Mouse (Mus musculus): ENCODE measurements around the gene Keg1. TPM values are rescaled to one million over a fixed set of nuclear protein-coding genes. Genes with fewer than 3 reads are reported as not detected.
"Not testable (repeated sequence)": the region's sequence is repeated elsewhere in the genome, so short reads cannot be mapped to it uniquely, and the experiment has no call there.

Keg1 gene
- polyA plus RNA-seq, 1 experiment from 2014 or later: not detected

- ATAC-seq (ENCODE audit: low read depth): no peak
- H3K9me3 ChIP-seq (ENCODE audit: control insufficient read depth, low read length): no peaks in the 10 kb centered on the region
- H3K27ac ChIP-seq (ENCODE audit: low read depth, low read length): no peak overlapping the region
- no peak overlapping the region for H3K4me2 ChIP-seq (ENCODE audit: low read depth, low read length)
- H3K9ac ChIP-seq (replicated peaks; ENCODE audit: low read depth, low read length): no peak overlapping the region
- no peaks in the 10 kb centered on the region for H3K4me1 ChIP-seq (ENCODE audit: control insufficient read depth, insufficient read depth, low read length)
- H3K4me3 ChIP-seq (ENCODE audit: low read depth, low read length): no peak overlapping the region
- H3K36me3 ChIP-seq (ENCODE audit: control insufficient read depth, insufficient read depth, low read length): no peaks in the 10 kb centered on the region
- 87% methylated on average over 2 of the region's 2 CpGs for WGBS
- no peaks in the 10 kb centered on the region for H3K27me3 ChIP-seq (ENCODE audit: control insufficient read depth, insufficient read depth, low read length)
These were observed 12.9 kb downstream of the Keg1 start for GRCm38 (mm10) chr19:12708458-12708857.

- Histone ChIP-seq H3K4me2 (ENCODE audit: low read depth, low read length) (no peak overlapping the region), H3K9ac (replicated peaks; ENCODE audit: low read depth, low read length) (no peak overlapping the region), H3K36me3 (ENCODE audit: control insufficient read depth, insufficient read depth, low read length) (no peaks in the 10 kb centered on the region), H3K4me1 (ENCODE audit: control insufficient read depth, insufficient read depth, low read length) (no peaks in the 10 kb centered on the region), H3K27me3 (ENCODE audit: control insufficient read depth, insufficient read depth, low read length) (no peaks in the 10 kb centered on the region), H3K4me3 (ENCODE audit: low read depth, low read length) (no peak overlapping the region), H3K9me3 (ENCODE audit: control insufficient read depth, low read length) (no peaks in the 10 kb centered on the region), H3K27ac (ENCODE audit: low read depth, low read length) (no peak overlapping the region)
- no peak for ATAC-seq (ENCODE audit: low read depth)
These were observed 13.4 kb downstream of the Keg1 start for GRCm38 (mm10) chr19:12708986-12709385.

- WGBS: 91% methylated on average over 6 of the region's 6 CpGs
- Histone ChIP-seq H3K27ac (ENCODE audit: low read depth, low read length) (no peak overlapping the region), H3K9ac (replicated peaks; ENCODE audit: low read depth, low read length) (no peak overlapping the region), H3K36me3 (ENCODE audit: control insufficient read depth, insufficient read depth, low read length) (no peaks in the 10 kb centered on the region), H3K4me3 (ENCODE audit: low read depth, low read length) (no peak overlapping the region), H3K4me1 (ENCODE audit: control insufficient read depth, insufficient read depth, low read length) (no peaks in the 10 kb centered on the region), H3K27me3 (ENCODE audit: control insufficient read depth, insufficient read depth, low read length) (no peaks in the 10 kb centered on the region), H3K9me3 (ENCODE audit: control insufficient read depth, low read length) (no peaks in the 10 kb centered on the region), H3K4me2 (ENCODE audit: low read depth, low read length) (no peak overlapping the region)
- no peak for ATAC-seq (ENCODE audit: low read depth)
These were observed 23.6 kb downstream of the Keg1 start for GRCm38 (mm10) chr19:12719189-12719588.

- H3K9ac ChIP-seq (replicated peaks; ENCODE audit: low read depth, low read length): no peak overlapping the region
- H3K27me3 ChIP-seq (ENCODE audit: control insufficient read depth, insufficient read depth, low read length): no peaks in the 10 kb centered on the region
- no peaks in the 10 kb centered on the region for H3K36me3 ChIP-seq (ENCODE audit: control insufficient read depth, insufficient read depth, low read length)
- ATAC-seq (ENCODE audit: low read depth): no peak
- no peak overlapping the region for H3K4me3 ChIP-seq (ENCODE audit: low read depth, low read length)
- H3K4me2 ChIP-seq (ENCODE audit: low read depth, low read length): no peak overlapping the region
- H3K27ac ChIP-seq (ENCODE audit: low read depth, low read length): no peak overlapping the region
- H3K4me1 ChIP-seq (ENCODE audit: control insufficient read depth, insufficient read depth, low read length): no peaks in the 10 kb centered on the region
- 73% methylated on average over 2 of the region's 2 CpGs for WGBS
- no peaks in the 10 kb centered on the region for H3K9me3 ChIP-seq (ENCODE audit: control insufficient read depth, low read length)
These were observed 24.9 kb downstream of the Keg1 start for GRCm38 (mm10) chr19:12720463-12720862.

- not testable (repeated sequence) for H3K27ac ChIP-seq (ENCODE audit: low read depth, low read length); ATAC-seq (ENCODE audit: low read depth); H3K9ac ChIP-seq (replicated peaks; ENCODE audit: low read depth, low read length); H3K27me3 ChIP-seq (ENCODE audit: control insufficient read depth, insufficient read depth, low read length); H3K4me1 ChIP-seq (ENCODE audit: control insufficient read depth, insufficient read depth, low read length); H3K4me3 ChIP-seq (ENCODE audit: low read depth, low read length); H3K36me3 ChIP-seq (ENCODE audit: control insufficient read depth, insufficient read depth, low read length); H3K9me3 ChIP-seq (ENCODE audit: control insufficient read depth, low read length); H3K4me2 ChIP-seq (ENCODE audit: low read depth, low read length)
- whole genome bisulfite sequencing: 90% methylated on average over 5 of the region's 5 CpGs
These were observed 25.3 kb downstream of the Keg1 start for GRCm38 (mm10) chr19:12720919-12721318.

- ATAC-seq (ENCODE audit: low read depth): not testable (repeated sequence)
These were observed 26.0 kb downstream of the Keg1 start for GRCm38 (mm10) chr19:12721596-12721995.

GRCm38 (mm10) chr19:12722308-12722707, 26.7 kb downstream of the Keg1 start:
- Histone ChIP-seq H3K4me2 (ENCODE audit: low read depth, low read length) (no peak overlapping the region), H3K27ac (ENCODE audit: low read depth, low read length) (no peak overlapping the region), H3K36me3 (ENCODE audit: control insufficient read depth, insufficient read depth, low read length) (no peaks in the 10 kb centered on the region), H3K4me3 (ENCODE audit: low read depth, low read length) (no peak overlapping the region), H3K9ac (replicated peaks; ENCODE audit: low read depth, low read length) (no peak overlapping the region), H3K4me1 (ENCODE audit: control insufficient read depth, insufficient read depth, low read length) (no peaks in the 10 kb centered on the region), H3K27me3 (ENCODE audit: control insufficient read depth, insufficient read depth, low read length) (no peaks in the 10 kb centered on the region), H3K9me3 (ENCODE audit: control insufficient read depth, low read length) (no peaks in the 10 kb centered on the region)
- no peak for ATAC-seq (ENCODE audit: low read depth)
- 76% methylated on average over 2 of the region's 3 CpGs for WGBS

More at GRCm38 (mm10) chr19:12721596-12721995, 26.0 kb downstream of the Keg1 start:
- H3K9me3 ChIP-seq (ENCODE audit: control insufficient read depth, low read length); H3K27ac ChIP-seq (ENCODE audit: low read depth, low read length); H3K4me1 ChIP-seq (ENCODE audit: control insufficient read depth, insufficient read depth, low read length); H3K4me2 ChIP-seq (ENCODE audit: low read depth, low read length); H3K9ac ChIP-seq (replicated peaks; ENCODE audit: low read depth, low read length); H3K4me3 ChIP-seq (ENCODE audit: low read depth, low read length); H3K27me3 ChIP-seq (ENCODE audit: control insufficient read depth, insufficient read depth, low read length); H3K36me3 ChIP-seq (ENCODE audit: control insufficient read depth, insufficient read depth, low read length): not testable (repeated sequence)
- WGBS: 88% methylated on average over 7 of the region's 7 CpGs

GRCm38 (mm10) chr19:12725851-12726250, 30.3 kb downstream of the Keg1 start:
- Histone ChIP-seq H3K9me3 (ENCODE audit: control insufficient read depth, low read length) (no peaks in the 10 kb centered on the region), H3K4me3 (ENCODE audit: low read depth, low read length) (no peak overlapping the region), H3K36me3 (ENCODE audit: control insufficient read depth, insufficient read depth, low read length) (no peaks in the 10 kb centered on the region), H3K4me2 (ENCODE audit: low read depth, low read length) (no peak overlapping the region), H3K27ac (ENCODE audit: low read depth, low read length) (no peak overlapping the region), H3K27me3 (ENCODE audit: control insufficient read depth, insufficient read depth, low read length) (no peaks in the 10 kb centered on the region), H3K9ac (replicated peaks; ENCODE audit: low read depth, low read length) (no peak overlapping the region), H3K4me1 (ENCODE audit: control insufficient read depth, insufficient read depth, low read length) (no peaks in the 10 kb centered on the region)
- no peak for ATAC-seq (ENCODE audit: low read depth)
- WGBS: 69% methylated on average over 1 of the region's 1 CpGs

GRCm38 (mm10) chr19:12731036-12731435, 35.5 kb downstream of the Keg1 start:
- no peak for ATAC-seq (ENCODE audit: low read depth)
- no peaks in the 10 kb centered on the region for H3K36me3 ChIP-seq (ENCODE audit: control insufficient read depth, insufficient read depth, low read length)
- no peaks in the 10 kb centered on the region for H3K9me3 ChIP-seq (ENCODE audit: control insufficient read depth, low read length)
- H3K9ac ChIP-seq (replicated peaks; ENCODE audit: low read depth, low read length): no peak overlapping the region
- H3K27me3 ChIP-seq (ENCODE audit: control insufficient read depth, insufficient read depth, low read length): no peaks in the 10 kb centered on the region
- H3K4me2 ChIP-seq (ENCODE audit: low read depth, low read length): no peak overlapping the region
- no peak overlapping the region for H3K4me3 ChIP-seq (ENCODE audit: low read depth, low read length)
- WGBS: 48% methylated on average over 1 of the region's 1 CpGs
- no peak overlapping the region for H3K27ac ChIP-seq (ENCODE audit: low read depth, low read length)
- H3K4me1 ChIP-seq (ENCODE audit: control insufficient read depth, insufficient read depth, low read length): no peaks in the 10 kb centered on the region

GRCm38 (mm10) chr19:12731950-12732349, 36.4 kb downstream of the Keg1 start:
- H3K9ac ChIP-seq (replicated peaks; ENCODE audit: low read depth, low read length): no peak overlapping the region
- H3K4me2 ChIP-seq (ENCODE audit: low read depth, low read length): no peak overlapping the region
- H3K4me1 ChIP-seq (ENCODE audit: control insufficient read depth, insufficient read depth, low read length): no peaks in the 10 kb centered on the region
- H3K27ac ChIP-seq (ENCODE audit: low read depth, low read length): no peak overlapping the region
- no peaks in the 10 kb centered on the region for H3K9me3 ChIP-seq (ENCODE audit: control insufficient read depth, low read length)
- no peak overlapping the region for H3K4me3 ChIP-seq (ENCODE audit: low read depth, low read length)
- no peak for ATAC-seq (ENCODE audit: low read depth)
- H3K27me3 ChIP-seq (ENCODE audit: control insufficient read depth, insufficient read depth, low read length): no peaks in the 10 kb centered on the region
- no peaks in the 10 kb centered on the region for H3K36me3 ChIP-seq (ENCODE audit: control insufficient read depth, insufficient read depth, low read length)
- WGBS: 92% methylated on average over 2 of the region's 2 CpGs

Measured in neural tube, embryonic 14.5 days (tissue).